Mouse (Mus musculus) lung, postnatal 25 days (tissue): ENCODE results near the gene Haus7.
"Not testable (repeated sequence)": the region's sequence is repeated elsewhere in the genome, so short reads cannot be mapped to it uniquely, and the experiment has no call there.

Source experiments
- DNase-seq: peaks from one replicate; pipeline ENCODE4 v3.0.0; 2022; ENCODE audit warnings: low spot score

Haus7 gene

GRCm38 (mm10) chrX:73465483-73466186, 6.8 kb upstream of the Haus7 start:
- peak; percentile 60 for DNase-seq

DNA sequence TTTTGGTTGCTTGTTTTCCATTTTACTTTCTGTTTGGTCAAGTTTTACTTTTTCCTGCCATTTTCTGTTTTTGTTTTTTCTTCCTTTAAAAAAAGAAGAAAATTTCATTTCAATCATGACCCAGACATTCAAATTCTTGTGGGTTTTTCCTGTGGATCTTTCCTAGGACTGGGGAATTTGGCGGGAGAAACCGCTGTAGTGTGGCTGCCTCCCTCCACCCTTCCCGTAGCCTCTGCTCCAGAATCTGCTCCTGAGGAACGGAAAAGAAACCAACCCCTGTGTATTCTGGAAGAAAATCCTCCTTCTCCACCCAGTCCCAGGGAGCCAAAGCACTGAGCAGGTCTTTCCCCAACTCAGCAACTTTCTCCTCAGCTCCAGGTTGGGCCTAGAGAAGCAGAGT, 1.9 kb upstream of the Haus7 start:
- DNase-seq = no peak

- peak; percentile 51 for DNase-seq
Observed at GRCm38 (mm10) chrX:73451949-73452348, 6.9 kb downstream of the Haus7 start.

GRCm38 (mm10) chrX:73441428-73441827, 17.4 kb downstream of the Haus7 start:
- no peak for DNase-seq

GRCm38 (mm10) chrX:73435252-73435651, 23.6 kb downstream of the Haus7 start, which contains the start of gene Trex2:
TSS of gene Trex2 (minus strand) at chrX:73435344.
- DNase-seq = no peak

- no peak for DNase-seq
Observed at GRCm38 (mm10) chrX:73432850-73433249, 26.0 kb downstream of the Haus7 start.

DNA sequence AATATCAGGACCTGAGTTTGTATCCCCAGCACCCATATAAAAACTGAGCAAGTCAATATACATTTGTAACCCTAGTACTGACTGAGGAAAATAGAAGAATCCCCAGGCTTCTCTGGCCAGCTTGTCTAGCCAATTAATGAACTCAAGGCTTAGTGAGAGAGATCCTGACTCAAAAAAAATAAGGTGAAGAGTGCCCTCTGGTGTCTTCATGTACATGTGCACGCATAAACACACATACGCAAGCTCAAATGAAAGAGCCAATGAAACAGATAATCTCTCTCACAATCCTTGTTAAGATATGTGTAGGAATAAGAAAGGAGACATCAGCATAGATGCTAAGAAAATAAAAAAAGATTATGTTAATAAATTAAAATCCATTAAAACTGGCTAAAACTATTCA, 28.8 kb downstream of the Haus7 start:
- no peak for DNase-seq

GRCm38 (mm10) chrX:73412767-73413166, 46.1 kb downstream of the Haus7 start:
- DNase-seq = no peak

- DNase-seq = no peak
Observed at GRCm38 (mm10) chrX:73410880-73411517, 47.8 kb downstream of the Haus7 start, which contains the start of gene Zfp92. TSS of gene Zfp92 (plus strand) at chrX:73411096.

DNA sequence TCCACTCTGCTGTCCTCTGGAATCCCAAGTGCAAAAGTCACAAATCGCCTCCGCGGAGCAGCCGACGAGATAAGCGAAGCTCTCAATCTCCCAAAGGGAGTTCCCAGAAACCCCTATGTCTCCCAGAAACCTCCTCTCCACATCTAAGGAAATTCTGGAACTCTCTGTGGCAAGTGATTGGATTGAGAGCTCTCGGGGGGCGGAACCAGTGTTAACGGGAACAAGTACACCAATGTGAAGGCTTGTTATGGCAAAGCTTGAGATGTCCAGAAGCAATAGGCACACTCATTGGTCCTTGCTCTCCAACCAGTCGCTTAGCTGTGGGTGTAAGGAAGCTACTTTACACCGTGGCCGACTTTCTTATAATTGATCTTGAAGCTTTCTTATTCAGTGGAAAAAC, 57.2 kb downstream of the Haus7 start:
- no peak for DNase-seq

DNA sequence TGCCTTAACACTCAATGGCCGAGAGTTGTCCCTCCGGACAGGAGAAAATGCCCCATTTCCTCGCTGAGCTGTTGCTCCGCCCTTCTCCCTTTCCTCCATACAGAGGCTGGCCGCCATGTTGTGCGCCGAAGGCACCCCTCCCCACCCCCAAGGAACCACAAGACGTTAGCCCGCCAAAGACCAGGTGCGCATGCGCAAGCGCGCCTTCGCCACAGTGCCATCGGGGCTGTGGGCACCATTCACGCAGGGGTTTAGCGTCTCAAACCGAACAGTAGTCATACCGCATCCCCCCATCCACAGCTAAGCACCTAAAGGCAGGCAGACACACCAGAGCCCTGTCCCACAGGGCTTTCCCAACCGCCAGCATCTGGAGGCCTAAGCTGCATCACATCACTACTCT, 57.9 kb downstream of the Haus7 start:
- DNase-seq = no peak

GRCm38 (mm10) chrX:73398636-73399035, 60.2 kb downstream of the Haus7 start, which contains the start of gene Gm18336:
TSS of gene Gm18336 (minus strand) at chrX:73398736.
- not testable (repeated sequence) for DNase-seq

GRCm38 (mm10) chrX:73396446-73396845, 62.4 kb downstream of the Haus7 start:
- no peak for DNase-seq

DNA sequence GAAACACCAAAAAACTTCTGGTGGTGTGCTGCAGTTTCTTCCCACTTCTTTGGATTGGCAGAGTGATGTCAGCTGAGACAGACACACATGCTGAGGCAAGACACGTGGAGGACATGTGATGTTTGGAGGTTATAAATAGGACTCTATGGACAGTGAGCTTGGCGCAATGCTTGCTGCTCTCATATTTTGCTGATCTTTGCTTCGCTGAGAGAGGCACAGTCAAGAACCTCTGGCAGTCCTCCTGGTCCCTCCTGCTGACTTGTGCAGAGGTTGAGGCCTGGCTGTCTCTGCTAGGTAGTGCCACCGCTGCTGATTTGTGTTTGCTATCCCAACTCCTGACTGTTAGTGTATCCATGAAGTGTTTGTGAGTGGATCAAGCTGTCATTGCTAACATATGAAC, 67.4 kb downstream of the Haus7 start:
- no peak for DNase-seq
